Mouse (Mus musculus): ENCODE data around the gene Pxmp2.

The Pxmp2 gene

DNA sequence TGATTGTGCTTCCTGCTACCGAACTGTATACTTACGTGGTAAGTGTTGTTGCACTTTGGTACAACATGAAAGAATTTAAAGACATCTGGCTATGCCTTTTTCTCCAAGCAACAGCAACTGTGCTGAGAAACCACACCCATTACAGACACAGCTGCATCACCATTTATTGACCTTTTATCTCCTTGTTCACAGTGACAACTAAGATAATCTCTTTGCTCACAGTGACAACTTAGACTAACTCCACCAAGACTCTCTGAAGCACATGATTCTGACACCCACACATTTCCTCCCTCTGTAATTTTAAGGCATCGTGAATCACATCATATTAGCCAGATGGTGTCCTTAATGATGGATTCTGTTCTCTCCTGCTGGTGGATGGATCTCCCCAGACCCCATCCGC, 11.8 kb downstream of the Pxmp2 start:
- Histone ChIP-seq H3K36me3 (ENCODE audit: control insufficient read depth, insufficient read depth, low read length, poor library complexity, severe bottlenecking) (no peaks in the 10 kb centered on the region), H3K27me3 (ENCODE audit: control insufficient read depth, insufficient read depth, low read length, poor library complexity, severe bottlenecking) (no peaks in the 10 kb centered on the region)
- DNase-seq (ENCODE audit: low read depth, low spot score) = no peak

DNA sequence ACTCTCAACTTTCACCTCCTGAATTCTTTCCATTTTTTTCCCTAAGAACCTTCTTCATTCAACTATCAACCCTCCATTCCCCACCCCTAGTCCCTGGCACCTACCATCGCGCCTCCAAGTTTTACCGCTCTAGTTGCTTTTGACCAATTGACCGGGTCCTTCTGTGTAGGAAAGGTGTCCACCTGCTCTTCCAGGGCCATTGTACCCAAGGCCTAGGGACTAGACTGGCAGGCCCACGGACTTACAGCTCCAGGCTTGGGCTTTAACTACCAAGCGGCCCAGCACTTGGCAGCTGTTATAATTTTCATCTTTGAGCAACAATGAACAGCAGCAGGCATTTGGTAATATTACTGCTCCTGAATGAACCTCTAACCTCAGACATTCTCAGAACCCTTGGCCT, 15.7 kb downstream of the Pxmp2 start:
- DNase-seq (ENCODE audit: low read depth, low spot score) = no peak
- Histone ChIP-seq H3K36me3 (ENCODE audit: control insufficient read depth, insufficient read depth, low read length, poor library complexity, severe bottlenecking) (no peaks in the 10 kb centered on the region; the same call in 1 of the 2 replicates), H3K27me3 (ENCODE audit: control insufficient read depth, insufficient read depth, low read length, poor library complexity, severe bottlenecking) (no peaks in the 10 kb centered on the region)

DNA sequence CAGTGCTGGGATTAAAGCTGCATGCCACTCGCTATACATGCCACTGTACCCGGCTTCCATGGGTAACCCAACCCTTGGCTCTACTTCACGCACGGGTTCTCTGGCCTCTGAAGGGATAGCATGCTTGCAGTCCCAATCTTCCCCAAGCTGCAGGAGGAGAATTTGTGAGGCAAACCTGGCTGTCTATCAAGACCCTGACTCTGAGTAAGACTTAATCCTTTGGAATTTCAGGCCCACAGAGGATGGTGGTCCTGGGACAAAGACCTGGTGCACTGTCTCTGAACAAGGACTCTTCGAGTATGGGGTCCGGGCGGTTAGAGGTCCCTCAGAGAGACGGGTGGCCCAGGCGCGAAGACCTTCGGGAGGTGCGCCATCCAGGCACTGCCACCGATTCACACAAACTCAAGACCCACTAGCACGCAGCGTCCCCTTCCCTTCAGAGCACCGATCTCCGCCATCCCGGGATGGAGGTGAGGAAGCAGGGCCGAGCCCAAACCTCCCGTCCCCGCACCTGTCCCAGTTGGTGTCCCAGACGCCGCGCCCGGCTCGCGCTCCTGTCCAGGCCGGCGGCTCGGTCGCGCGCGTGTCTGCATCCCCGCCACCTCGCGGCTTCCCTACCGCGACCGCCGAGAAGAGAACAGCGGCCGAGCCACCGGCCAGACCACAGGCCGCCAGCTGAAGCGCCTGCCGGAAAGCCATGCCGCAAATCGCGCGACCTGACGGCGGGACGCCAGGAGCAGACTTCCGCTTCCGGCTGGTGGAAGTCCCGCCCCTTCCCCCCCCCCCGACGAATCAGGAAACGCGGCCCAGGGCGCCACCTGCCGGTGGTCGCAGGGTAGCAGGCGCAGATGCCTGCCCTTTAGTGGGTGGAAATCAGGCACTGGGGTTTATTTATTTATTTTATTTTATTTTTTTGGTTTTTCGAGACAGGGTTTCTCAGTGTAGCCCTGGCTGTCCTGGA, 16.6 kb downstream of the Pxmp2 start, which contains the start of gene Pgam5:
Gene Pgam5 (minus strand): TSS at position 773 of the 961 bp plus-strand sequence.
- peak; percentile 94 for DNase-seq (ENCODE audit: low read depth, low spot score)
- Histone ChIP-seq H3K27me3 (ENCODE audit: control insufficient read depth, insufficient read depth, low read length, poor library complexity, severe bottlenecking) (no peaks in the 10 kb centered on the region), H3K36me3 (ENCODE audit: control insufficient read depth, insufficient read depth, low read length, poor library complexity, severe bottlenecking) (peaks cover 3% of the 10 kb centered on the region; the same call in 1 of the 2 replicates)

DNA sequence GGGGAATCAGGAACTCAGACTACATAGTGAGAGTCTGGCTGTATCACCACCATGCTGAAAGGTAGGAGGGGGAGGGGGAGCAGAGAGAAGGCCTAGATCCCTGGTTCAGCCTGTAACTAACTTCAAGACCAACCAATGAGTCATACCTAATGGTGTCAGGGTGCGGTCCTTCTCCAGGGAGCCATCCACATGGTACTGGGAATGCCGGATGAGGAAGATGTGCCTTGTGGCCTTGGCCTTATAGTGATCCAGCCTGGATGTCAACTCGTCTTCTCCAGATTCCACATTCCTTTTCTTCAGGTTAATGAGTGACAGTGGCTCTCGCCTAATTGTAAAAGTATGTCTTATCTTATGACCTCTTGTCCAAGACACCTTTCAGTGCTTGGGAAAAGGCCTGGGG, 19.0 kb downstream of the Pxmp2 start:
- Histone ChIP-seq H3K27me3 (ENCODE audit: control insufficient read depth, insufficient read depth, low read length, poor library complexity, severe bottlenecking) (no peaks in the 10 kb centered on the region), H3K36me3 (ENCODE audit: control insufficient read depth, insufficient read depth, low read length, poor library complexity, severe bottlenecking) (peaks cover 3% of the 10 kb centered on the region; the same call in 1 of the 2 replicates)
- no peak for DNase-seq (ENCODE audit: low read depth, low spot score)

DNA sequence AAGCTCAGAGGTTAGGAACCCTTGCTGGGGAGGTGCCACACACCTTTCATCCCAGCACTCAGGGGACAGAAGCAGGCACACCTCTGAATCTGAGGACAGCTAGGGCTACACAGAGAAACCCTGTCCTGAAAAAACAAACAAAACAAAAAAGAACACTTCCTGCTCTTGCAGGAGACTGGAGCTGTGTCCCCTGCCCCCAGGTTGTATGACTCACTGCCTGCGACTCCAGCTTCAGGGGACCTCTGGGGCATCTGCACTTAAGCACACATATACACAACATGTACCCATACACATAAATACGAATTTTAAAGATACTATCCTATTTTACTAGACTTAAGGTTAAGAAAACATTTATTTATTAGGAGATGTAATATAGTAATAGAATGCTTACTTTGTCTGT, 41.9 kb downstream of the Pxmp2 start:
- H3K36me3 ChIP-seq (ENCODE audit: control insufficient read depth, insufficient read depth, low read length, poor library complexity, severe bottlenecking) = peaks cover 30% of the 10 kb centered on the region
- no peaks in the 10 kb centered on the region for H3K27me3 ChIP-seq (ENCODE audit: control insufficient read depth, insufficient read depth, low read length, poor library complexity, severe bottlenecking)
- DNase-seq (ENCODE audit: low read depth, low spot score) = no peak

DNA sequence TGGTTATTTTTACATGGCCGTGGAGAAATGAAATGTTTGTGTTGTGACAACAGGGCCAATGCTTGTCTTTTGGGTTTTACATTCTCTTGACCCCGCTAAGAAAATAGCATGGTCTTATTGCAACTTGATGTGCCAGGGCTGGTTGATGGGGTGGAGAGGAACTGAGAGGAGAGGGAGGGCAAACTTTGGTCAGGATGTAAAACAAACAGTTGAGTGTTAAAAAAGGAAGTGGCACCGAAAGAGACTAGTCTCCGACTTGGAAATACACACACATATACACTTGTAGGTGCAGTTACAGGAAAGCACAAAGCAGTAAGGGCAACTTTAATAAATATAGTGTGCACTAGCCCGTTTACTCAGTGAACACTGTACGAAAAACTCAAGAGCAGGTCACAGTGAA, 53.6 kb downstream of the Pxmp2 start:
- H3K36me3 ChIP-seq (ENCODE audit: control insufficient read depth, insufficient read depth, low read length, poor library complexity, severe bottlenecking) = peaks cover 5% of the 10 kb centered on the region
- DNase-seq (ENCODE audit: low read depth, low spot score) = peak; percentile 68
- H3K27me3 ChIP-seq (ENCODE audit: control insufficient read depth, insufficient read depth, low read length, poor library complexity, severe bottlenecking) = no peaks in the 10 kb centered on the region

DNA sequence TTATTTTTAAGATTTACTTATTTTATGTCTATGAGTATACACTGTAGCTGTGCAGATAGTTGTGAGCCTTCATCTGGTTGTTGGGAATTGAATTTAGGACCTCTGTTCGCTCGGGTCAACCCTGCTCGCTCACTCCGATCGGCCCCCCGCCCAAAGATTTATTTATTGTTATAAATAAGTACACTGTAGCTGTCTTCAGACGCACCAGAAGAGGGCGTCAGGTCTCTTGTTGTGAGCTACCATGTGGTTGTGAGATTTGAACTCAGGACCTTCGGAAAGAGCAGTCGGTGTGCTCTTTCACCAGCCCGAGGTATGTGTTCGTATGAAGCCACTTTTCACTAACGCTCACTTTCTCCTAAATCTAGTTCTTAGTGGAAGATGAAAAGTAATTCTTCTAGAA, 54.3 kb downstream of the Pxmp2 start:
- Histone ChIP-seq H3K27me3 (ENCODE audit: control insufficient read depth, insufficient read depth, low read length, poor library complexity, severe bottlenecking) (no peaks in the 10 kb centered on the region), H3K36me3 (ENCODE audit: control insufficient read depth, insufficient read depth, low read length, poor library complexity, severe bottlenecking) (peaks cover 3% of the 10 kb centered on the region; the same call in 1 of the 2 replicates)
- DNase-seq (ENCODE audit: low read depth, low spot score) = peak; percentile 44

DNA sequence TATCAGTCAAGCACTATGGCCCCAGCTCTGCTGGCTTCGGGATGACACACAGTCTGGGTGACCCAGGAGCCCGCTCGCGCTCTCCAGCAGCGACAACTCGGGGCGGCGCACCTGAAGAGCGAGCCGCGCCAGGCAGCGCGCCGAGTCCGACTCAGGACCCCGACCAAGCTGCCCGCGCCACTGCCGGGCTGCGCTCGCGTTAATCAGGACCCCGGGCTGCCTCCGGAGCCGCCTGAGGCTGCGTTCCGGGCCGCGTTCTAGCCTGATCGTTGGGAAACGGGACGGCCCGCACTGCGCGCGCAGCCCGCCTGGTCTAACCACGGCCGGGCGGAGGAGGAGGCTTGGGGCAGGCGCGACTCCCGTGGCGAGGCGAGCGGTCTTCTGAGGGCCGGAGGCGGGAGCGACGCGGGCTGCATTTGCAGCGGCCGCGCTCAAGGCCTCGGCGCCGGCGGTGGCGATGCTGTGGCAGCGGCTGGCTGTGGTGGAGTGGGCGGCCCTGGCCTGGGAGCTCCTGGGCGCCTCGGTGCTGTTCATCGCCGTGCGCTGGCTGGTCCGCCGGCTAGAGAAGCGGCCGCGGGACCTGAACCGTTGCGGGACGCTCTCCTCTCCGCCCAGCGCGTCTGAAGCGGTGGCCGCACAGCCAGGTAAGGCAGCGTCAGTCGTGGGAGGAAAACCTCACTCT, 55.1 kb downstream of the Pxmp2 start, which contains the start of gene Ankle2:
Gene Ankle2 (plus strand): TSS at position 225 of the 682 bp plus-strand sequence.
- DNase-seq (ENCODE audit: low read depth, low spot score) = peak; percentile 94
- Histone ChIP-seq H3K36me3 (ENCODE audit: control insufficient read depth, insufficient read depth, low read length, poor library complexity, severe bottlenecking) (no peaks in the 10 kb centered on the region), H3K27me3 (ENCODE audit: control insufficient read depth, insufficient read depth, low read length, poor library complexity, severe bottlenecking) (no peaks in the 10 kb centered on the region)

DNA sequence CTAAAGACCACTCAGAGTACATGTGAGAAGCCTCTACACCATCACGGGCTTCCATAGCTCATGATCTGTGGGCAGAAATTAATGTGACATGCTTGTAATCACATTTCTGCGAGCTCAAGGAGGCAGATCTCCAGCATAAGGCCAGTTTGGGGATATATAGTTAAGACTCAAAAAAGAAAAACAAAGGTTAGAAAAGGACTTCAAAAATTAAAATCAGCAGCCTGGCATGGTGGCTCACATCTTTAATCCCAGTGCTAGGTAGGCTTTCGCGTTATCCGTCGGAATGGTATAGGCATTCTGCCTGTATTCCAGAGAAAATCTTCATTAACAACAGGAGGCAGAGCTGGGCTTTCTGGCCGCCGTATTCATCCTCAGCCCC, 55.6 kb downstream of the Pxmp2 start:
- Histone ChIP-seq H3K27me3 (ENCODE audit: control insufficient read depth, insufficient read depth, low read length, poor library complexity, severe bottlenecking) (no peaks in the 10 kb centered on the region), H3K36me3 (ENCODE audit: control insufficient read depth, insufficient read depth, low read length, poor library complexity, severe bottlenecking) (no peaks in the 10 kb centered on the region)
- DNase-seq (ENCODE audit: low read depth, low spot score) = no peak

DNA sequence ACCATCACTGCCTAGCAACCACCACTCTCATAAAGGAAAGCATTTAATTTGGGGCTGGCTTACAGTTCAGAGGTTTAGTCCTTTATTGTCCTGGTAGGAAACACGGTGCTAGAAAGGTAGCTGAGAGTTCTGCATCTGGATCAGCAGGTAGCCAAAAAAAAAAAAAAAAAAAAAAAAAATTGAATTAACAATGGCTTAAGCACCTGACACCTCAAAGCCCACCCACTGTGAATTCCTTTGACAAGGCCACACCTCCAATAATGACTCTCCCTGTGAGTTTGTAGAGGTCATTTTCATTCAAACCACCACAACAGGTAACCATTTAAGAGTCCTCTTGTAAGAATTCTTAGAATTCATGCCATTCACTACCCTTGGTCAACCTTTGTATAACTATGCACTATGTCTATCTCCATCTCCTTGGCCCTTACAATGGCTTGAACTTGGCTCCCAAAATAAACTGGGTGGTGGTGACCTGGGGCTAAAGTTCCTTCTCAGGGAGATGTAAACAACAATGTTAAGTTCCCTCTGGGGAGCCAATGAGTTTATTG, 58.6 kb downstream of the Pxmp2 start:
- Histone ChIP-seq H3K36me3 (ENCODE audit: control insufficient read depth, insufficient read depth, low read length, poor library complexity, severe bottlenecking) (peaks cover 8% of the 10 kb centered on the region; the same call in 1 of the 2 replicates), H3K27me3 (ENCODE audit: control insufficient read depth, insufficient read depth, low read length, poor library complexity, severe bottlenecking) (no peaks in the 10 kb centered on the region)
- no peak for DNase-seq (ENCODE audit: low read depth, low spot score)

DNA sequence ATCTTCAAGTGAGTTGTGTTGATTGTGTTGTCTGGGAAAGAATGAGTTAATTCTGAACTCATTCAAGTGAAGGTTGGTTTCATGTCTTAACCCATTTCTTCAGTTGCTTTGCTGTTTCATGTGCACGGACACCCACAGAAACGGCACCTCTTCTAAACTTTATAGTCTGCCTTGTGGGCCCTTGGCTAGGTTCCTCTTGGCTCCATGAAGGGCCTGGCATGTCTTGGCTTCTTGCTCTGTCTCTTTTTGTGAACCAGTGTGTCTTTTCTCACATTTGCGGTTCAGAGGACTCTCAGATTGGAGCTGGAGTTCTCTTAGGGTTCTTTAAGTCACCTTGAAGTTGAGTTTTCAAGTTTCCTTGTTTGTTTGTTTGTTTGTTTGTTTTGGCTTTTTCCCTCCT, 60.9 kb downstream of the Pxmp2 start:
- H3K36me3 ChIP-seq (ENCODE audit: control insufficient read depth, insufficient read depth, low read length, poor library complexity, severe bottlenecking) = peaks cover 15% of the 10 kb centered on the region; the same call in 1 of the 2 replicates
- H3K27me3 ChIP-seq (ENCODE audit: control insufficient read depth, insufficient read depth, low read length, poor library complexity, severe bottlenecking) = no peaks in the 10 kb centered on the region
- no peak for DNase-seq (ENCODE audit: low read depth, low spot score)

All from splenic B cell, adult 2 months (primary cell).